Mouse (Mus musculus): ENCODE data around the gene Mtx2. TPM values are rescaled to one million over a fixed set of nuclear protein-coding genes. Genes with fewer than 3 reads are reported as not detected.

The Mtx2 gene
- polyA plus RNA-seq, 1 experiment = 57.9 TPM

DNA sequence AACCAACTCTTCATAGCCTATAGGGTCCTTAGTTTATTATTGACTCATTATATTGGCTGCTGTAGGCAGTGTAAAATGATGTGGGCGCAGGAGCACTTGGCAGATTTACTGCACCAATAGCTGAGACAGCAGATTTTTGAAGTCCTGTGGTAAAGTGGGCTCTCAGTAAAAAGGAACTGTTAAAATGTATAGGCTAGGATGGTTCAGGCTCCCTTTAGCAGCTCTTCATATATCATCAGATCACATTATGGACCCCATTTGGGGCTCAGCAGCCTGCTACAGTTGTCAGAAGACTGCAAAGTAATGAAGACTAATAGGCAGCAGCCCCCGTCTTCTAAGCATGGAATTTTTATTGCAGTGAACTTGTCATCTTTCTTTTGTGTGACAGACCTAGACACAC, 21.9 kb downstream of the Mtx2 start:
- Histone ChIP-seq H3K4me3 (replicated peaks; ENCODE audit: insufficient read depth, low read depth, low read length) (no peak overlapping the region), H3K27ac (ENCODE audit: insufficient read depth, low read length) (no peak overlapping the region), H3K4me1 (ENCODE audit: control insufficient read depth, insufficient read depth, low read length) (no peaks in the 10 kb centered on the region; the same call in 1 of the 2 replicates), H3K27me3 (ENCODE audit: control insufficient read depth, insufficient read depth, low read length) (no peaks in the 10 kb centered on the region)
- DNase-seq = no peak
- TF ChIP-seq CTCF (IDR thresholded peaks at IDR 0.05; ENCODE audit: borderline replicate concordance, insufficient read depth, low read depth, low read length) (no peak), POLR2A (IDR thresholded peaks at IDR 0.05; ENCODE audit: borderline replicate concordance, insufficient read depth, low read length) (no peak)
- WGBS = 70% methylated on average over 2 of the region's 2 CpGs

DNA sequence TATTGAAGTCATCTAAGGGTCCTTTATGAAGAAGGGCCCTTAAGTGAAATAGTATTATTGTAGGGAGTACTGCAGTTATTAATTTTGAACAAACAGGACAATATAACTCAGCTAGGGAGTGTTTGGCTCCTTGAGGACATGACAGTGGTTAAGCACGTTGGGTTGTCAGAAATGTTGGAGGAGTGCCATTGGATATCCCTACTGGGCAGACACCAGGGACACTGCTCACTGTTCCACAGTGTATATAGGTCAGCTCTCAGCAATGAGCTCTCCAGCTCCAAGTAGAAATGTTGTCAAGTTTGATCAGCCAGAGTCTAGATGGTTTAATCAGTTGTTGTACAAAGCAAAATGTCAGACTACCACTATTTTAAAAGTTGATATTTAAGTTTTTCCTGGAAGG, 24.4 kb downstream of the Mtx2 start:
- Histone ChIP-seq H3K27ac (ENCODE audit: insufficient read depth, low read length) (no peak overlapping the region), H3K4me1 (ENCODE audit: control insufficient read depth, insufficient read depth, low read length) (no peaks in the 10 kb centered on the region; the same call in 1 of the 2 replicates), H3K27me3 (ENCODE audit: control insufficient read depth, insufficient read depth, low read length) (no peaks in the 10 kb centered on the region), H3K4me3 (replicated peaks; ENCODE audit: insufficient read depth, low read depth, low read length) (no peak overlapping the region)
- DNase-seq = peak; percentile 37 to 83
- no peak for TF ChIP-seq CTCF (IDR thresholded peaks at IDR 0.05; ENCODE audit: borderline replicate concordance, insufficient read depth, low read depth, low read length)
- no peak for TF ChIP-seq POLR2A (IDR thresholded peaks at IDR 0.05; ENCODE audit: borderline replicate concordance, insufficient read depth, low read length)
- WGBS = 0% methylated on average over 1 of the region's 1 CpGs

DNA sequence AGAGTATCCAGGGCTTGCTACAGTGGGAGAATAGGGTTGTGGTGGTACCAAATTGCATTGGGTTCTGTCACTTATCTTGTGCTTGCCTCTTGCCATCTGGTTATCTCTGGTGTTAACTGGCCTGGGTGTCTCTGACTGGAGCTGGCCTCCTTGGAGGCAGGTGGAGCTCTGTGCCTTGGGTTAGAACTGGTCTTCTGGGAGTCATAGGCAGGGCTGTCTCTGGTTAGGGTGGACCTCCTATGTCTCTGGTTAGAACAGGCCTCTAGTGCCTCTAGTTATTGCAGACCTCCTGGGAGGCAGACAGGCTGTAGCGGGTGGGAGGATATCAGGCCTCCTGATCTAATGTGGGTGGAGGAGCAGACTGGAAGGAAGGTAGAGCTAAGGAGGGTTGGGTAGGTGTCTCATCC, 36.5 kb downstream of the Mtx2 start:
- H3K27ac ChIP-seq (ENCODE audit: insufficient read depth, low read length) = no peak overlapping the region
- no peaks in the 10 kb centered on the region for H3K4me1 ChIP-seq (ENCODE audit: control insufficient read depth, insufficient read depth, low read length)
- no peaks in the 10 kb centered on the region for H3K27me3 ChIP-seq (ENCODE audit: control insufficient read depth, insufficient read depth, low read length)
- TF ChIP-seq CTCF (IDR thresholded peaks at IDR 0.05; ENCODE audit: borderline replicate concordance, insufficient read depth, low read depth, low read length) = no peak
- no peak for TF ChIP-seq POLR2A (IDR thresholded peaks at IDR 0.05; ENCODE audit: borderline replicate concordance, insufficient read depth, low read length)
- 96% methylated on average over 1 of the region's 1 CpGs for WGBS
- no peak overlapping the region for H3K4me3 ChIP-seq (replicated peaks; ENCODE audit: insufficient read depth, low read depth, low read length)
- no peak for DNase-seq

DNA sequence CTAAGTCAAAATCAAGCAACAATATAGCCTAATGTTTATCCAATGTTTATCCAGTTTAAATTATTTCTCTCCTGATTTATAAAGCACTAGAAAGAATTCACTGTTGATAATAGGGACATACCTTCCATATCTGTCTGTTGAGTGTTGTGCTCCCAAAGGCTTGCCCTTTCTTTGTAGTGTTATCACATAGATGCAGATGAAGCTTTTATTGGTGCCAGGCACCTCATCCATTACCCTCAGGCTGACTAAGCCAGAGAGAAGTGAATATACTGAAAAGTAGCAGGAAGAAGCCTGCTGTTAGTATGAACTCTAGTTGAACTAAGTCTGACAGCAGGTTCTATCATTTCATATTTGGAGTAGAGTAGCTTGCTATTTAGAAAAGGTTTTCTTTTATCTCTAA, 39.8 kb downstream of the Mtx2 start:
- Histone ChIP-seq H3K4me1 (ENCODE audit: control insufficient read depth, insufficient read depth, low read length) (no peaks in the 10 kb centered on the region), H3K27ac (ENCODE audit: insufficient read depth, low read length) (no peak overlapping the region), H3K4me3 (replicated peaks; ENCODE audit: insufficient read depth, low read depth, low read length) (no peak overlapping the region), H3K27me3 (ENCODE audit: control insufficient read depth, insufficient read depth, low read length) (no peaks in the 10 kb centered on the region)
- DNase-seq = no peak
- TF ChIP-seq POLR2A (IDR thresholded peaks at IDR 0.05; ENCODE audit: borderline replicate concordance, insufficient read depth, low read length) = no peak

DNA sequence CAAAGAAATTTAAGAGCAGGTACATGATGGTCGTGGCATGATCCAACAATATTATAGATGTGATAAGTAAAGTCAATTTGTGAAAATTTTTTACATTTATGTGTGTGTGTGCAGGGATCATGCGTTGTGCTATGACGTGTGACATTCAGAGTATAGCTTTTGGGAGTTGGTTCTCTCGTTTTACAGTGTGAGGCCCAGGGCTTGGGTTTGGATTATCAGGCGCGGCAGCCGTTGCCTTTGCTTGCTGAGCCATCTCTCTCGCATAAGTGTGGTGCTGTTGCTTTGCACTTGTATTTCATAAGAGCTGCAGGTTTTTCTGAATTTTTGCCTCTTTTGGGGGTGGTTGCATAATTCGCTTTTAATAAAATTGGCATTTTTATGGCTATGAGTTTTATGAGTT, 48.4 kb downstream of the Mtx2 start:
- WGBS = 92% methylated on average over 9 of the region's 9 CpGs
- H3K27ac ChIP-seq (ENCODE audit: insufficient read depth, low read length) = no peak overlapping the region
- H3K4me1 ChIP-seq (ENCODE audit: control insufficient read depth, insufficient read depth, low read length) = no peaks in the 10 kb centered on the region
- no peak for DNase-seq
- no peaks in the 10 kb centered on the region for H3K27me3 ChIP-seq (ENCODE audit: control insufficient read depth, insufficient read depth, low read length)
- no peak overlapping the region for H3K4me3 ChIP-seq (replicated peaks; ENCODE audit: insufficient read depth, low read depth, low read length)
- TF ChIP-seq POLR2A (IDR thresholded peaks at IDR 0.05; ENCODE audit: borderline replicate concordance, insufficient read depth, low read length) (no peak), CTCF (IDR thresholded peaks at IDR 0.05; ENCODE audit: borderline replicate concordance, insufficient read depth, low read depth, low read length) (no peak)

DNA sequence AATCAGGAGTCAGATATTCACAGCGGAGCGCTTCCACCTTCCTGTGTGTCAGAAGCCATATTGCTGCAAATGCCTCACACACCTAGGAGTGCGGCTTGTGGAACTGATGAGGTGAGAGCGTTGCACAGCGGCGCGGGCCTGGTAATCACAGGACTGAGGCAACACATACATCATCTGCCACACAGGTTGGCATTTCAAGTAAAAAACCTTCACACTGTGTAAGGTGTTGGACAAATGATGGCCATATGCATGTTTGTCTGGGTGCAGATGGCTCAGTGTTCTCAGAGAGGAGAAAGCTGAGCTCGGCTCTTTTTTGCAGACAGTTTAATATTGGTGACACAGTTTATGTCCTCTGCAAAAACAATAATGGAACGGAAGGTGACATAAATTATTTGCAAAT, 58.8 kb downstream of the Mtx2 start:
- no peaks in the 10 kb centered on the region for H3K27me3 ChIP-seq (ENCODE audit: control insufficient read depth, insufficient read depth, low read length)
- WGBS = 91% methylated on average over 9 of the region's 9 CpGs
- DNase-seq = no peak
- no peak overlapping the region for H3K4me3 ChIP-seq (replicated peaks; ENCODE audit: insufficient read depth, low read depth, low read length)
- no peak overlapping the region for H3K27ac ChIP-seq (ENCODE audit: insufficient read depth, low read length)
- H3K4me1 ChIP-seq (ENCODE audit: control insufficient read depth, insufficient read depth, low read length) = no peaks in the 10 kb centered on the region; the same call in 1 of the 2 replicates
- TF ChIP-seq POLR2A (IDR thresholded peaks at IDR 0.05; ENCODE audit: borderline replicate concordance, insufficient read depth, low read length) (no peak), CTCF (IDR thresholded peaks at IDR 0.05; ENCODE audit: borderline replicate concordance, insufficient read depth, low read depth, low read length) (no peak)

DNA sequence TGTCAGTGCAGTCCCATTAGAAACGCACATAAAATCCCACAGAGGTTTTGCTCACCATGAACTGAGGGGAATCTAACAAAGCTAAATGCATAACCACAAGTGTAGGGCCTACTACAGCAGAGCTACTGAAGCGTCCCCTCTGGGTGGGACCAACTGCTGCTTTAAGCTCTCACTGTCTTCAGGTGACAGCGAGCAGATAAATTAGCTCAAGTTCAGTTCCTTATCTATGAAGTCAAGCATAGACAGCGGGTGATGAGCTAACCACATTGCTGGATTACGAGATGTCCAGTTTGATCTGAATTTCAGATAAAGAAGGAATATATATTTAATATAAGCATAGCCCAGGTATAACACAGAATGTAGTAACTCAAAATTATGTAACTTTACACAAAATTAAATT, 66.3 kb downstream of the Mtx2 start:
- 91% methylated on average over 5 of the region's 5 CpGs for WGBS
- no peak for DNase-seq

DNA sequence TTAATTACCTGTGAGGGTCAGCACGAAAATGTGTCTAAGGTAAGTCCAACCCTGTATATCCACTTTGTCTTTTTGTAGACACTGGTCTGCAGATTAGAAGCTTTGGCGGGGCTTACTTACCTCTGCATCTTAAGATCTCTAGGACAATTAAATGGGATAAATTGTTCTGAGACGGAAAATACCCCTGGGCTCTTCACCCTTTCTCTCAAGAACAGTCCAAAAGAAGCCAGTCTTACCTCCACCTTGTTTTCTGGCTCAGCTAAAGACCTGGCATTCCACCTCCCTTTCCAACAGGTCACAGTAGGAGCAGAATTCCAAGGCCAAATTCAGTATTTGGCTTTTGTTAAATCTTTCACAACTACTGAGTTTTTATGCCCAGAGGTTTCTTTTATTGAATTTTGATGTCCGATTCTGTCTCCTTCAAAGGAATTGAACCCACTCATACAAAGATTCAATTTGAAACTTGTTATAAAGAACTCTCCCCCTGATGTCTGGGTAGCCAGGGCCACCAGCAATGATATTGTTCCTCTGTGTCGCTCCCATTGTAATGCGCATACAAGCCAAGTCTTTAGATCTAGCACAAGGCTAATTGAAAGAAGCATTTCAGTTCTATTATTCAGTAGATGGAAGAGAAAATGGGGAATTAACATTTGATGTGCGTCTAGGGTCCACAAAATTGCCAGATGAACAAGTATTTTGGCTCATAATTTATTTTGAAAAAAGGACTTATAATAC, 67.4 kb downstream of the Mtx2 start:
- Histone ChIP-seq H3K4me3 (replicated peaks; ENCODE audit: insufficient read depth, low read depth, low read length) (no peak overlapping the region), H3K4me1 (ENCODE audit: control insufficient read depth, insufficient read depth, low read length) (no peaks in the 10 kb centered on the region), H3K27ac (ENCODE audit: insufficient read depth, low read length) (no peak overlapping the region), H3K27me3 (ENCODE audit: control insufficient read depth, insufficient read depth, low read length) (no peaks in the 10 kb centered on the region; the same call in 1 of the 2 replicates)
- 53% methylated on average over 7 of the region's 7 CpGs for WGBS
- TF ChIP-seq CTCF (IDR thresholded peaks at IDR 0.05; ENCODE audit: borderline replicate concordance, insufficient read depth, low read depth, low read length) (no peak), POLR2A (IDR thresholded peaks at IDR 0.05; ENCODE audit: borderline replicate concordance, insufficient read depth, low read length) (no peak)
- no peak for DNase-seq

More for the DNA sequence above, 66.3 kb downstream of the Mtx2 start:
- Histone ChIP-seq H3K27me3 (ENCODE audit: control insufficient read depth, insufficient read depth, low read length) (no peaks in the 10 kb centered on the region), H3K27ac (ENCODE audit: insufficient read depth, low read length) (no peak overlapping the region), H3K4me3 (replicated peaks; ENCODE audit: insufficient read depth, low read depth, low read length) (no peak overlapping the region), H3K4me1 (ENCODE audit: control insufficient read depth, insufficient read depth, low read length) (no peaks in the 10 kb centered on the region)
- no peak for TF ChIP-seq POLR2A (IDR thresholded peaks at IDR 0.05; ENCODE audit: borderline replicate concordance, insufficient read depth, low read length)
- TF ChIP-seq CTCF (IDR thresholded peaks at IDR 0.05; ENCODE audit: borderline replicate concordance, insufficient read depth, low read depth, low read length) = no peak

Data from cerebellum, adult 2 months (tissue).